Mouse (Mus musculus): ENCODE measurements at regions not wholly inside any gene's neighbourhood (a gene's known extent, or its start where the extent isn't known, plus 50 kb on each side); places are given as distances from the start of the nearest gene placed in this dataset.

- TF ChIP-seq CTCF (IDR thresholded peaks at IDR 0.05; ENCODE audit: low read depth) (no peak), EP300 (IDR thresholded peaks at IDR 0.05; ENCODE audit: low read depth) (no peak)
Observed at GRCm38 (mm10) chr1:143903985-143904384, 100.0 kb downstream of the Rgs2 start.

All from liver, embryonic 14.5 days (tissue).